Mouse (Mus musculus): Measurements from ENCODE around the gene Cd300a.
"Not testable (repeated sequence)": the region's sequence is repeated elsewhere in the genome, so short reads cannot be mapped to it uniquely, and the experiment has no call there.

The Cd300a gene

DNA sequence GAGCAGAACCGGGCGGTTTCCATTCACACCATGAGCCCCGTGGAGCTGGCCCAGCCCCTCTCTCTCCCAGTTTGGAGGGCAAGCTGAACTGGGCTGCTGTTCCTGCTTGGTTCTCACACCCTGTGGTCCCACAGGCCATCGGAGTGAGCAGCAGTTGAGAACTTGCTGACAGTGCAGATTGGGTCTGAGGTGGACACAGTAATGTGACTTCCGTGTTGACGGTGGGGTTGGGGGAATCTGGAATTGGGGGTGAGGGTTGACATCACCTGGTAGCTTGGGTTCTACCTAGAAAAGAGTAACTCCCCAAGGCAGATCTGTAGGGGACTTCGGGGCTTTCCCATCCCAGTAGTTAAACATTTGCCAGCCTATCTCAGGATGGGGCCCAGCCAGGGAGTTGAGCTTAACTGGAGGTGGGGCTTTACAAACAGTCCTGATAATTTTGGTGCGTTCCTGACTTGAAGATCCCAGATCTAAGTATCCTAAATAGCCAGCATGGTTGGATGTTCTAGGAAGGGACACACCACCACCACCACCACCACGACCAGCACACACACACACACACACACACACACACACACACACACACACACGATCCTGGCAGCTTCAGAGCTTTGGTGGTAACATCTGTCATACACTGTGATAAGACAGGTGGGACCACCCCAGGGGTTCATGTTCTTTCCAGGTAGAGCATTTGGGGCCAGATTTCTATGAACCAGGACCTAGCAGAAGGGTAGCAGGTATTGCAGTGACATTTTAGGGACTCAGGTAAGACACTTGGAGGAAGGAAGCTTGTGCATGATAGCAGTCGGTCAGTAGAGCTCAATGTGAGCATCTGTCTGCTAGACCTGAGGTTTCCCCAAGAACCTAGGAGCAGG is 22.2 kb upstream of the Cd300a start:
- no peak for DNase-seq

DNA sequence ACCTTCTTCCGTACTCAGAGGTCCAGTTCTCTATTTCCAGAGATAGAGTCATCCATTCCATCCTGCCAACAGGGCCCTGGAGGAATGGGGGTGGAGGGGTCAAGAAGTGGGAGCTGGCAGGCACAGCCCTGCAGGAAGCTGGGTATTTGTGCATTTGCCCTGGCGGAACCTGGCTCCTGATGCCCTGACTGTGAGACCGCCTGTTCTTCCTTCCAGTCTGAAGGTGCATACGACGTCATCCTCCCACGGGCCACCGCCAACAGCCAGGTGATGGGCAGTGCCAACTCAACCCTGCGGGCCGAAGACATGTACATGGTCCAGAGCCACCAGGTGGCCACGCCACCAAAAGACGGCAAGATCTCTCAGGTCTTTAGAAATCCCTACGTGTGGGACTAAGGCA is 21.6 kb upstream of the Cd300a start:
- DNase-seq: no peak

DNA sequence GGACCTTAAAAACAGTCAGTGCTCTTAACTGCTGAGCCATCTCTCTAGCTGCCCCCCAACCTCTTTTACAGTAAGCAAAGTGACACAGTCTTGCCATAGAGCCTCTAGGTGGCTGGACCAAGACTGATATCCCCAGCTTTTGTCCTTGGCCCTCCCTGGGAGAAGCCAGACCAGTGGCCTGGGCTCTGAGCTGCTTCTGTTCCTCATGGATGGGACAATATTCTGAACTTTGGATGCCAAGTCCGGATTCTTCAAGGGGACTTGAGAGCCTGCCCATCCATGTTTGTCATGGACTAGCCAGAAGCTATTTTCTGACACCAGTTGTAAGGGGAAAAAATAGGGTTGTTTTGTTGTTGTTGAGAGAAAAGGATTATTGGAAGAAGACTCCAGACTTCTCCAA is 20.1 kb upstream of the Cd300a start:
- no peak for DNase-seq

DNA sequence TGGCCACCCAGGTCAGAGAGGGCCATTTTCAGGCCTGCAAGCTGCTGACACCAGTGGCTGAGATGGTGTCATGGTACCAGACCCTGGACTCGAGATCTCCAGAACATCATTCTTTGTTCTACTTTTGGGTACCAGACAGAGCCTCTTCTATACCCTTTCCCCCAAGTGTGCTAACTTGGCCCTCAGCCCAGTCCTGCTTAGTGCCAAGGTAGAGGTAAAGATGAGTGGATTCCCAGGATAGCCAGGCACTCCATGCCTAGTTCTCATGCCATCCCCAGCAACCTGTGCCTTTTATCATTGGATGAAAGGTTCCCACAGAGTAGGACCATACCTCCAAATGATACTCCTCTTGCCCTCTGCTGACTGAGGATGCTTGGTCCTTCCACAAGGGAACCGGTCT is 18.3 kb upstream of the Cd300a start:
- no peak for DNase-seq

DNA sequence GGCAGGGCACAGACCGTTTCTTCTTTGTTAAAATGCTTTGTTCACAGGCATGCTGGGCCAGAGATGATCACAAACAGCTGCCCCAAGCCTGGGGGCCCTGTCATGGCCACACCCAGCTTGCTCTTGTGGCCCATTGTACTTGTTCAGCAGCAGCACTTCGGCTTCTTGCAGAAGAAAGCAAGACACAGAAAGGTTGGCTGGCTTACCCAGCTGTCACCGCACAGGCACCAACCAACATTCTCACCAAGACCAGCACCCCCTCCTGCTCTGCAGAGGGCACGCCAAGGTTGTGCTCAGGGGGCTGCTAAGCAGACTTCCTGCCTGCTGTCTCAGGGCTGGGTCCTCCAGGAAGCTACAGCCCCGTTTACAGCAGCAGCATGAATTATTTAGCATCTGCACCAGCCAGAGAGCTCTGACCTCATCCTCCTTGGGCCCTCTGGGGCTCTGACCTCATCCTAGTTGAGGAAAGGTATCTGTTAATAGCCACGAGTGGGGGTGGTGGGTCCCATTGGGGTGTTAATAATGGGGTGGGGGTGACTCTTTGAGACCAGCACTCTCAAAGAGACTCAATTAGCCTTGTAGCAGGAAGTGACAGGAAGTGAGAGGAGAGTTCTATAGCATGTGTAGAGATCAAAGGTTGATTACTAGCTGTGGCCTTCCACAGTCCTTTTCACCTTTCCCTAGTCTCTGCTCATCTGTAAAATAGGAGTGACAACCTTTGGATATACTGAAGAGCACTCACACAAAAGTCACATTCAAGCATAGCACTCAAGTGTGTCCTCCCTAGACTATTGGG is 16.6 kb upstream of the Cd300a start:
- no peak for DNase-seq

DNA sequence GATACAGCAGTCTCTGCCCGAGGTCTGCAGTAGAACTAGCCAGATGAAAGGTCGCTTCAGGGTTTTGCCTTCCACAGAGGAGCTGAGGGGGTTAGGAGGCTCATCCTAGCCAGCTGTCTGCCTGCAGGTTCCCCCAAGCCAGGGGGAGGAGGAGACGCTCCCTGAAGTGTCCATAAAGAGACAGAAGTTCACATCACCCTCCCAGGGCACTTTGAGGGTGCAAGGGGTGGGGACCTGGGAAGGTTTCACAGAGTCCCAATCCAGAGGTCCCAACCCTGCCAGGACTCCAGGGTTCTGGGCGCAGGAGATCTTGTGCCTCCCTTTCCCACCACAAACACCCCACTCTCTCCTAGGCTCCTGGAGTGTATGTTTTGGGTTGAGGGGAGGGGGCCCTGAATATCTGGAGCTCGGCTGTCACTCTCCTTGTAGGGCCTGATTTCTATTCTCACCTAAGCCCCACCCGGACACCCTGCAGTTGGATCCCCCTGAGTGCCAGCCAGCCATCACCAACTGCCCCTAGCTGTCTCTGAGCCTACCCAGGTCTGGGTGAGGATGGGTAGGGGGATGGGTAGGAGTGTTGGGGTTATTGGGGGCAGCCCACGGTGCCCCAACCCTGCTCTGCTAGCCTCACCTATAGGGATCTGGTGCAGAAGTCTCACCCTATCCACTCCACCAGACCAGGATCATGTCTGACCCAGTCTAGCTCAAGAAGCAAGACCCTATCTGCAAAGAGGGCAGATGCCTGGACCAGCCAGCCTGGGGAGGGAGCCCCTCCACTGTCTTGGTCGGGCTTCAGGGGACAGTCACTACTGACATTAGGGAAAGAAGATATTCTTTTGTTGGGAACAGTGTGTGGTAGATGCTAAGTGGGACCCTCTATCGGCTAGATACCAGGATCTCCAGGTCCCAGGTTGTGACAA is 15.4 kb upstream of the Cd300a start:
- no peak for DNase-seq

DNA sequence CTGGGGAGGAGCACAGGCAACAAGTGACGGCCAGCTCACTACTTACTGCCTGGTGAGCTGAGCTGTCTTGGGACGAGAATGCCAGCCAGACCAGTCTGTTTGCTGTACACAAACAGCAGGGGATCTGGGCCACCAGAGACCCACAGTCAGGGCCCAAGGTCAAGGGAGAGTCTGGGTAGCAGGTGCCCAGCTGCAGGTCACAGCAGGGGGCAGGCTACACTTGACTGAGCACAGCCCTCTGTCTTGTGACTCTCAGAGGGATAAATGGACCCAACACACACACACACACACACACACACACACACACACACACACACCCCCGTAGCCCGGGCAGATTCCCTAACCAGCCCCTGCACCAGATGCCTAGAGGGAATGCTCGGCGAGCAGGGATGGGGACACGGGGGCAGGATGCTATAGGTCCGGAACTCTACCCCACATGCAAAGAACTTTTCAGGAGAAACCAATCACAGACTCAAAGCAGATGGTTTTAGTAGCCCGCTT is 14.5 kb upstream of the Cd300a start:
- DNase-seq: no peak

DNA sequence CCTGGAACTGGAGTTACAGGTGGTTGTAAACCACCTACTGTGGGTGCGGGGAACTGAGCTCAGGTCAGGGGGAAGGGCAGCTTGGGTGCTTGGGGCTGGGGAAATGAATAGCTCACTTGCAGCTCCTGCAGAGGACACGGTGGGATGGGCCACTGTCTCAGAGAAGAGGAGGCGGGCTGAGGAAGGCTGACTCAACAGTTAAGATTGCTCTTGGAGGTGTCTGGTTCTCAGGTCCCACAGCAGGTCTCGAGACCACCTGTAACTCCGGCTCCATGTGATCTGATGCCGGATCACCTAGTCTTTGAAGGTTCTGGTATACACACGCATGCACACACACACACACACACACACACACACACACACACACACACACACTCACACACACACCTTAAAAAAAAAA is 13.7 kb upstream of the Cd300a start:
- DNase-seq: no peak

DNA sequence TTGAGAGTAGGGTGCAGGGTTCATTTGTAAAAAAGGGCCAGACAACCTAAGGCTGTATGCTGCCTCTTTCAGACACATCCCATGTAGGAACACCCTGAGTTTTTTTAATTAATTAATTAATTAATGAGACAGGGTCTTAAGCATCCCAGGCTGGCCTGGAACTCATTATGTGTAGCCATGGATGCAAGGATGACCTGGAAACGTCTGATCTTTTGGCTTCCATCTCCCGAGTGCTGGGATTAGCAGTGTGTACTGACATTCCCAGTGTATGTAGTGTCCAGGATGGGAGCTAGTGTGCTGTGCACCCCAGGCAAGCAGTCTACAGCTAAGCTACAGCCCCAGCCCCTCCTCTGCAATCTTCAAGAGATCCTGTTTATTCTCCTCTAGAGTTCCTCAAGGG is 13.2 kb upstream of the Cd300a start:
- no peak for DNase-seq

DNA sequence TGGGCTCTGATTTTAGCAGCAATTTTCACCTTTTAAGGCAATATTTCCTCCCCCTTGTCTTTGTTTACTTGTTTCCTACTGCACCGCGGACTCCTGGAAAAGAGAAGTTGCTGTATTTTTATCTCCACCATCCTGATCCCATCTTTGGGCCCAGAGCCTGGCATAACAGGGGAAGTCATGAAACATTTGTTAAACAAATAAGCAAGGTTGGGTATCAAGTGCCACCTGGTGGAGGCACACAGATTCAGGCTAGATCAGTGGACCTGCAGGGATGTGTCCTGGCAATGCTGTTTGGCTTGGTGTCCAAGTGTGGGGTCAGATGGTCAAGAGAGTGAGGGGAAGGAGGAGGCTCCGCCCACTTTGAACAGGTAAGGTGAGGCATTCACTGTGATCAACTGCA is 12.7 kb upstream of the Cd300a start:
- peak; percentile 62 to 68 for DNase-seq

DNA sequence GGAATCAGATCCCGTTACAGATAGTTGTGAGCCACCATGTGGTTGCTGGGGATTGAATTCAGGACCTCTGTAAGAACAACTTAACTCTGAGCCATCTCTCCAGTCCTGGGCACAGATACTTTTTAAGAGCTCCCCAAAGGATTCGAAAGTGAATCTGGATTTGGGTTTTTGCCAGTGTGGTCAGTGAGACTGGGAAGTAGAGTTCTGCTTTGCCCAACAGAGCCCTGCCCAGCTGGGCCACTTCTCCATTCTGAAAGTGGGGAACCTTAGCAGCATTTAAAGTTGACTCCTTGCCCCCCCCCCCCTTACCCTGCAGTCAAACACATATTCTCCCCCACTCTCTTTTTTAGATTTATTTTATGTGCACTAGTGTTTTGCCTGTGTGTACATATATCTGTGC is 10.2 kb upstream of the Cd300a start:
- peak; percentile 36 to 40 for DNase-seq

DNA sequence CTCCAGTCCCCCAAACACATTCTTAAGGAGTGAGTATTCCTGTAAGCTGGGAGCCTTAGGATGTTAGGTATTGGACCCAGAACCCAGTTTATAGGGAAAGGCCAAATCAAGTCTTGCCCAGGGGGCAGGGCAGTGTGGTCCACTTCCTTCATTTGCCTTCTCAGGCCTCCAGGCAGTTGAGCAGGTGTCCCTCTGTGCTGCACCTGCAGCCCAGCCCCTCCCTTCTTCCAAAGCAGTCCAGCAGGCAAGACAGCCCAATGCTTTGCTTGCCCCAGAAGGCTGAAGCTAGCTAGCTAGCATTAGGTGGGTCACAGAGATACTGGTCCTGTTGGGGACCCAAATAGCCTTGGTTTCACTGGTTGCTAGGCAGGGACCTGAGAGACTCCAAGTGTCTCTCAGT is 9.7 kb upstream of the Cd300a start:
- no peak for DNase-seq

DNA sequence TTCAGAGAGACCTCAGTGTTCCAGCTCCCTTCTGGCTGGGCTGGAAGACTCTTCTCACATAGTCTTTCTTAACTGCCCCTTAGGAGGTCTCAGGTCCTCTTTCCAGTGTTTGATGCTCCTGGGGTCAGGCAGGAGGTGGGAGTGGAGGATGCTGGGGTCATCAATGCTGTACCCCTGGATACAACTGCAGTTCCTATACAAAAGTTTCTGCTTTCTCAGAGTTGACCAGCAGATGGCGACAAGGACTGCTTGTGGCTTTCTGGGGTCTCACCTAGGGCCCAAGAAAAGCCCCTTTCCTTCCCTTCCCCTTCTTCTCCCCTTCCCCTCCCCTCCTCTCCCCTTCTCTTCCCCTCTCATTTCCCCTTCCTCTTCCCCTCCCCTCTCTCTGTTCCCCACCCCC is 9.3 kb upstream of the Cd300a start:
- DNase-seq: no peak

DNA sequence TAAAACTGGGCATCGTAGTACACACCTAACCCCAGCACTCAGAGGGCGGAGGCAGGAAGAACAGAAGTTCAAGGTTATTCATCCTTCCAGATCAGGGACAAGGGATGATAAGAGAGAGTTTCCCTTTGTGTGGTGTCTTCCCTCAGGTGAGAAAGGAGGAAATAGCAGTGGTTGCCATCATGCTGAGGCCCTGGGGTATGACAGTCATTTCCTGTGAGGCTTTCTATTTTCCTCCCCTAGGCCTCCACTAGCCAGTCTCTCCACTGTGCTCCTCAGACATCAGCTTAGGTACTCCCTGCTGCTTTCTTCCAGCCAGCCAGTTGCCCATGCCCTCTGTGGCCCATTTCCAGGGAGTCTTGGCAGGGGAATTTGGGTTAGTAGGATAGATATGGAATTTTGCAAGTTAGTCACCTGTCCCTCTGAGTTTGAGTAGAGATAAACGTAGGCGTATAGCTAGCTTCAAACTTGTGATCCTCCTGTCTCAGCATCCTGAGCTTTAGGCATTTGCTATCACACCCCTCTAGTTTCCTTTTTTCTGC is 6.5 kb upstream of the Cd300a start:
- no peak for DNase-seq

DNA sequence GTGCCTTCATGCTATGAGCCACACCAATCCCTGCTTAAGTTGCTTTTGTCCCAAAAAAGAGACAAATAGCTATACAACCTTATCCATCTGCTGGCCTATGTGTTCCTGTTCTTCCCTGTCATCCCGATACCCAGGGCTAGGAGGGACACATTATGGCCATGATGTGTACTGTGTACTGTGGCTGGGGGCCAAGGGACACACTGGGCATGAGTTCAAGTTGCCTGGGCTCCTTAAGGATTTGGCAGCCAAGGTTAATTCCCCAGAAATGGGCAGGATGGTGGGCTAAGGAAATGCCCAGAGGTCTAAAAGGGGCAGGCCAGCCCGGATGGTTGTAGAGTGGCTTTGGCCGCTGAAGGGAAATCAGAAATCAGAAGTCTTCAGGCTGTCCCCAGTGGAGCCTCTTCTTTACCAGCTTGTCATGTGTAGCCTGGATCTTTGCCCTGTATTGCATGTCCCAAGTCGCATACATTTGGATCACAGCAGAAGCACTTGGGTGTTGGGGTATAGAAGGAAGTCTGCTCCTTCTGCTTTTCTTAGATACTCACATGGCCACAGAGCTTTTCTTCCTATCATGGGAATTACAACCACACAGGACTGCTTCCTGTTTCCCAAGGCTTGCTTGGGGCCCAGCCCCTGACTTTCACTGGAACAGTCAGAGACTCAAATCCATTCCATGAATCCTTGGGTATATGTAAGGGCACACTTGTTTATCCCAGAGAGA is 5.3 kb upstream of the Cd300a start:
- no peak for DNase-seq

DNA sequence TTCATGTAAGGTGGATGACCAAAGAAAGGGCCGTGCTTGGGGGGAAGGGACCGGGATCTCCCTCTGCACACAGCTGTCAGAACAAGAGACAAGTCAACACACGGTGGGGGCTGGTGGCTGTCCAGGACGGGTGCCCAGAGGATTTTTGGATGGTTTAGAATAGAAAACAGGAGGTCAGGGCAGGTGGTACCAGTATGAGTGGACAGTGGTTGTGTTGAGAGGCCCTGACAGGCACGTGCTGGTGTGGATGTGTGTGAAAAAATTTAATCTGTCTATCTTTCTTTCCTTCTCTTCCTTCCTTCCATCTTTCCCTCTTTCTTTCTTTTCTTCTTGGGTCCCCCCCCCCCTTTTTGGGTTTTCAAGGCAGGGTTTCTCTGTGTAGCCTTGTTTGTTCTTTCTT is 701 bp downstream of the Cd300a start:
- no peak for DNase-seq

DNA sequence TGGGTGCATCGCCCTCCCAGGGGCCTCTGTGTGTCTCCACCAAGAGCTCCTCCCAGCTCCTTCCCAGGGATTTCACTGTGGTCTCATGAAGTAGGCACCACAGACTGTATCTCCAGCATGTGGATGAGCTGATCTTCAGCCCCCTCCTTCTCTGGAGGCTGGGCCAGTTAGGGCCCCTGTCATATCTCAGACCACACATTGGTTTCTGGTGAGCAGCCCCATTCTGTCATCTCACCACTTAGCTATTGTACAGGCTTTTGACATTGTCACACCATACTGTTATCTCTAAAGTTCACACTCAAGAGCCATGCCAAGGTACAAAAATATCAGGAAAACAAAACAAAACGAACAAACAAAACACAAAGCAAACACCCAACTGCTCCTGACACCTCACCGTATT is 6.2 kb downstream of the Cd300a start:
- DNase-seq: no peak

DNA sequence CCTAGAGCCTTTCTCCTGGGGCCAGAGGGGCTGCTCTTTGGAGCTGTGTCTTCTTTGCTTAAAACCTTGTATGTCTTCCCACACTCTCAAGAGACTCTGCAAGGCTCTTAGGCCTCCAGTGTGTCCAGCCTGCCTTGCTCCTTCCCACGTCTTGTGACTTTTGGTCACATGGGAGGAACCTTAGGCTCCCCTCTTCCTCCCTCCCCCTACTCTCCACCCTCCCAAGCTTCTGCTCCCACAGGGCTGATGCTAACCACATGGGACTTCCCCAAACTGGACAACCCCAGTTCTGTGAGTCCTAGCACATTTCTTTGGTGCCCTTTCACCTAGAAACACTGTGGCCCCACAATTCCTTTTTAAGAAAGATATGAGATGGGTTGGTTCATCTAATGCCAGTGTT is 8.2 kb downstream of the Cd300a start:
- DNase-seq: peak; percentile 47 to 51

DNA sequence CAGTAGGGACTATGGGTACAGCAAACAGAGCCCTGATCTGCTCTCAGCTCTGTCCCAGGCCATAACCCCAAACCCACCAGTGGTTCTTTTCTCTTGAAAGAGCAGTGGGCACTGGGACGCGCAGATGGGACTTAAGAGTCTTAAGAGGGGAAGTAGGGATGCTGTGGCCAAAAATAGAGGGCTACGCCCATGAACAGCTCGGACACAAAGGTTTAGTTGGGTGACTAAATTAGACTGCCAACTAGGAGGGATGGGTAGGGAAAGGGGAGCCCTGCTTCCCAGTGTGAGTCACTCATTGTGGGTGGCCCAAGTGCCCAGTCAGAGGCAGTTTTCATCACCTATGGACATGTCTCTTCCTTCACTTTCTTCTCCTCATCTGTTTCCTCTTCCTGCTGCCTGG is 13.4 kb downstream of the Cd300a start:
- DNase-seq: peak in 1 of 2 experiments; percentile 28

DNA sequence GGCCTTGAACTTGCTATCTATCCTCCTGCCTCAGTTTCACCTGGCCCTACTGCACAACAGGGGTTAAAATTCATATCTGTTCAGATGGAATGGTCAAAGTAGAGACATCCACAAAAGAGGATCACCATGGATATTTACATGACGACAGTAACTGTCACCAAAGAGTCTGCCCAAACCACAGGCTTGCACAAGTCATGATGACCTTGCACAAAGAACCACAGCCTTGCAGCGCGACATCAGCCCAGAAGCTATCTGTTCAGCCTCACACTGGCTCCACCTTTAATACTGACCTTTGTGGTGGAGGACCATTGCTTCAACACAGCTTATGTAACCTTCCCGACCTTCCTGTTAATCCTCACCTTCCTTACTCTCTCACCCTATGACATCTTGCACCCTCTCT is 17.7 kb downstream of the Cd300a start:
- DNase-seq: peak; percentile 56 to 65

DNA sequence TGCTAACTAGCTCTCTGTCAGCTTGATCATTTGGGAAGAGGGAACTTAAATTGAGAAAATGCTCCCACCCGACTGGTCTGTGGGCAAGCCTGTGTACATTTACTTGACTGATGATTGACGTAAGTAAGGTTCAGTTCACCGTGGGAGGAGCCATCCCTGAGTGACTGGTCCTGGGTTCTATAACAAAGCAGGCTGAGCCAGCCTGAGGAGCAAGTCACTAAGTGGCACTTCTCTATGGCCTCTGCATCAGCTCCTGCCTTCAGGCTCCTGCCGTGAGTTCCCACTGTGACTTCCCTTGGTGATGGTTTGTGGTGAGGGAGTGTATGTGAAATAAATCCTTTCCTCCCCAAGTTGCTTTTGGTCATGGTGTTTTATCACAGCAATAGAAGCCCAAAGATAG is 18.2 kb downstream of the Cd300a start:
- peak in 1 of 2 experiments; percentile 6 for DNase-seq

DNA sequence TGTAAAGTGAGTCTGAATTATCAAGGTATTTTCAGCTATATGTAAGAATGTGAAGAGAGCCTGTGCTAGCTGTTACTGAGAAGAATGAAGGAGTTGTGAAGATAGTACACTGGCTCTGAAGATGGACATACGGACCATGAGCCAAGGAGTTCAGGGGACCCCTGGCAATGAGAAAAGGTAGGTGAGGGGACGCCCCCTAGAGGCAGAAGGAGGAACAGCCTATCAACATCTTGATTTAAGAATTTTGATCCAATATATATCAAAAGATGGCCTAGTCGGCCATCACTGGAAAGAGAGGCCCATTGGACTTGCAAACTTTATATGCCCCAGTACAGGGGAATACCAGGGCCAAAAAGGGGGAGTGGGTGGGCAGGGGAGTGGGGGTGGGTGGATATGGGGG is 19.7 kb downstream of the Cd300a start:
- DNase-seq: not testable (repeated sequence)
